Mouse (Mus musculus): ENCODE measurements around the gene Kdm7a. TPM values are rescaled to one million over a fixed set of nuclear protein-coding genes. Genes with fewer than 3 reads are reported as not detected.

Gene Kdm7a
- total RNA-seq, 2 experiments from 2014 or later: 17.4 to 17.5 TPM

DNA sequence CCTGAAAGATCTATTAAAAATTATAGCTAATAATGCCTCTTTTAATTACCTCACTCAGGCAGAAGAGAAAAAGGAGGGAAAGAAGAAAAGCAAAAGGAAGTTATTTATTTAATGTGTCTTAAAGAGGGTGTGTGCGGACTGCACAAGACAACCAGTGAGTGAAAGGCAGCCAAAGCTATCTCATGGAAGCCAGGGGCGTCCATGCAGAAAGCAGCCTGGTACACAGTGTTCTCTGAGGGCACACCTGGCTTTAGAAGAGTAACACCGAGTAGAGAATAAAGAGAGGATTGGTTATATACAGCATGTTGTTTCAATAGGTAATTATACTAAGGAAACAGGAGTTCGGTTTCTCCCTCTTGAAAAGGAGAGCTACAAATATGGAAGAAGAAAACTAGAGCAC is 1.6 kb upstream of the Kdm7a start:
- DNase-seq (ENCODE audit: low spot score in 2 of 2): no peak

DNA sequence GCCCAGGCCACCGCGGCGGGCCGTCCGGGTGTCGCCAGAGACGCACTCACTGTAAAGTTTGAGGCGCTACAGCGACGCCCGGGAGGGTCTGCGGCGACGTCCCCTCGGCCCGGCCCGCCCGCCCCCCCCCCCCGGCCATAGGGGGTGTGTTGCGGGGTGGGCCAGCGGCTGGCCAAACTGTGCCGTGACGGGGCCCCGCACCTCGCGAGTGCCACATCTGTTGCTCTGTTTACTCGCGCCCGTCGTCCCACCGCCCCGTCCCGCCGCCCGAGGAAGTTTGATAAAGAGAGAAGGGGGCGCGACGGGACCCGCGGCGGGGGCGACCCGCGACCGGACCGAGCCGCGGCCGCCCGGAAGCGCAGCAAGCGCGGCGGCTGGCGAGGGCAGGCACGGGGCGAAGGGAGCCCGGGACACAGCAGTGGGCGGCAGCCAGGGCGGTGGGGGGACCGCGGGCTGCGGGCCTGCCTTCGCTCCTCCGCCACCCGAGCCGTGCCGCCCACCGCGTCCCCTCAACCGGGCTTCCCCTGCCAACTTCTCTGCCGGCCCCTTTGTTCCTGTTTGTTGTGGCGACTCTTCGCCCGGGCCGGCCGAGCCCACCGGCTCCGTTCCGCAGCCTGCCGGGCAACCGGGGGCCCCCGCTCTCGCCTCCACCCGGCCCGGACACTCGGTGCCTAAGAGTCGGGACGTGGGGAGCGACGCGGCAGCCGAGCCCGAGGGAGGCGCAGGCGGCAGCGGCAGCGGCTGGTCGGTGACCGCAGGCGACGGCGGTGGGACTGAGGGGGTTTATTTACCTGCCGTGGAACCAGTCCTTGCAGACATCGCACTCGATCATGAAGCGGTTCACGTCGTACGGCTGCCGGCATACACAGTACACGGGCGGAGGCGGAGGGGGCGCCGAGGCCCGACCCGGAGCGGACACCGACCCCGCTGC is 674 bp downstream of the Kdm7a start:
- peak in 1 of 2 experiments; percentile 57 for DNase-seq (ENCODE audit: low spot score in 2 of 2)

DNA sequence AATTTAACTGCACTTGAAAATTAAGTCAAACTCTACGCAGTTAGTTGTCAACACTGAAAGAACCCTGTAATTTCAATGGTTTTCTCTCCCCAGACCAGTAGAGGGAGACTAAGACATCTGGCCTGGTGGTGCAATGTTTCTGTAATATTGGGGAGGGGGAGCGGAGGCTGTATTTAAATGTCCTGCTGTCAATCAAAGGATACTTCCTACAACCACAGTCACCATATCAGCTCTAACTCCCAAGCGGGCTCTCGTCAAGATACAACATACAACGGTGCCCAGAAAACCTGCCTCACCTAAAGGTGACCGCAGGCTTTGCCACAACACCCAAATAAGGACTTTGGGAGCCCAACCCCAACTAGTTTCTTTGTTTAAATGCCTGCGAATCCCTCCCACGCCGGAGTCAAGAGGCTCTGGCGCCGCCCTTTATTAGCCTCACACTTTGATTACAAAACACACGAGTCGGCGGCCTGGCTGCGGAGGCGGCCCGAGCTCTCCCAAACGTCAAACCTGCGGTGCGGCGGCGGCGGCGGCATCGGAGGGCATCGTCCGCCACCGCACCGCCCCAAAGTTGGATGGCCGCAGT is 1.4 kb downstream of the Kdm7a start:
- DNase-seq (ENCODE audit: low spot score in 2 of 2): peak; percentile 41 to 60

DNA sequence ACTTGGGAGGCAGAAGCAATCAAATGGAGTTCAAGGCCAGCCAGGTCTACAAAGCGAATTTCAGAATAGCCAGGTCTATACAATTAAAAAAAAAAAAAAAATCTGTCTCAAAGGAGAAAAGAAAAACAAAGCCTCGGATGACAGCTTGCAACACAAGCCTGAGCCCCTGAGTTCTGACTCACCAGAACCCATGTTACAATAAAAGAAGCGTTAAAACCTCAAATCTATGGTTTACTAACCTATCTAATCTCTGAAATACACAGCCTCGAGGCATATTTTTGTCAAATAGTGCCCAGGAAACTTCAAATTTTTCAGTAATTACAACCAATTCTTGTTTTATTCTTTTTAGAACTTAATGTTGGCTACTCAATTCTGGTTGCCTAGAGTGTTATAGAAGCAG is 2.1 kb downstream of the Kdm7a start:
- no peak for DNase-seq (ENCODE audit: low spot score in 2 of 2)

DNA sequence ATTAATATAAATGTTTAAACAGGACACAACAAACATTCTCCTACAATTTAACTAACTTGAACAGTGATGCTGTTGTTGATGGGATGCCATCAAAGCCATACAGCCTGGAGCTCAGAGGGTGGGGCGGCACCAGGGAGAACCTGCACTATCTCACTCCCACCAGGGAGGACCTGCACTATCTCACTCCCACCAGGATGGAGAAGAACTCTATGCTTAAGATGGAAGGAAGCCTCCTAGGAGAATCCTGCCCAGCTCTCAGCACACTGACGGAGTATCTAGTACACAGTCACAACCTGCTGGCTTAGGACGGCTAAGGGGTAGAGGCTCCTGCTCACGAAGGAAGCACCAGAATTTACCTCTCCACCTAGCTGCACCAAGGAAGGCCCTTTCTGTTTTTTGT is 3.4 kb downstream of the Kdm7a start:
- no peak for DNase-seq (ENCODE audit: low spot score in 2 of 2)

DNA sequence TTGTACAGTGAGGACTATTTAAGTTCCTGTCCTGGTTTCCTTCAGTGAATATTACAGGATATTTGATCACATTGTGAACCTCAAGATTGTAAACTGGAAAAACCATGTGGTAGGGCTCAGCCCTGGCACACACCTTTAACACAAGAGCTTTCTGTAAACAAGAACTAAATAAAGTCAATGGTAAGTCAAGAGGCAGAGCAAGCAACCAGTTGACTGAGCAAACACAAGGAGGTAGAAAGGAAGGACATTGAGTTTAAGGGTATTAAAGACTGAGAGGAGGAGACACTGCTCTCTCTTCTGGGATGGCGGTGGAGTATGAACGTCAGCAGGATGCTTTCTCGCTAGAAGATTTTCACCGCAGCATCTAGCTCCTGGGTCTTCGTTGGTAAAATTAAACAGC is 13.6 kb downstream of the Kdm7a start:
- no peak for DNase-seq (ENCODE audit: low spot score in 2 of 2)

DNA sequence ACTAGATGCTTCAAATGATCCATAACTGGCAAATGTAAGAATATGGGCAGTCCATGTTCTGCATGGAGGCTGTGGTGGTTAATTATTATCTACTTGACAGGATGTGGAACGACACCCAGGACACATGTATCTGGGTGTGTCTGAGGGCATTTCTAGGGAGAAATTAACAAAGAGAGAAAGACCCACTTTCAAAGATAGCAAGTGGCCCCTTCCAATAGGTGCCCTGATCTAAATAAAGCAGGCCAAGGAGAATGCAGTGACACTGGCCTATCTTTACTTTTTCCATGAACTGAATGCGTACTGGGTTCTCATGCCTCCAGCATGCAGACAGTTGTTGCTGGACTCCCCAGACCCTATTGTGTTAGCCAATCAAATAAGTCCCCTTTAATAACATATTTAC is 15.1 kb downstream of the Kdm7a start:
- DNase-seq (ENCODE audit: low spot score in 2 of 2): no peak

DNA sequence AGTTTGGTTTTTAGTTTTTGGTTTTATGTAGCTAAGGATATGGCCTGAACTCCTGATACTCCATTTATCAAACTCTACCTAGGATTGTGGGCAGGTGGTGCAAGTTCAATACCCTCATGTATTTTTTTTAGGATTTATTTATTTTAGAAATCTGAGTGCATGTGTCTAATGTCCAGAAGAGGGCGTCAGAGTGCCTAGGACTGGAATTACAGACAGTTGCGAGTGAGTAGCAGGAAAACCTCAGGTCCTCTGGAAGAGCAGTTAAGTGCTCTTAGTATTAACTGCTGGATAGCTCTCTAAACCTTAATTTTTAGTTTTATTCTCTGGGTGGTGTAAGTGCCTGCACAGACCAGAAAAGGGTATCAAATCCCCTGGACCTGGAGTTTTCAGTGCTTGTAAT is 19.4 kb downstream of the Kdm7a start:
- no peak for DNase-seq (ENCODE audit: low spot score in 2 of 2)

DNA sequence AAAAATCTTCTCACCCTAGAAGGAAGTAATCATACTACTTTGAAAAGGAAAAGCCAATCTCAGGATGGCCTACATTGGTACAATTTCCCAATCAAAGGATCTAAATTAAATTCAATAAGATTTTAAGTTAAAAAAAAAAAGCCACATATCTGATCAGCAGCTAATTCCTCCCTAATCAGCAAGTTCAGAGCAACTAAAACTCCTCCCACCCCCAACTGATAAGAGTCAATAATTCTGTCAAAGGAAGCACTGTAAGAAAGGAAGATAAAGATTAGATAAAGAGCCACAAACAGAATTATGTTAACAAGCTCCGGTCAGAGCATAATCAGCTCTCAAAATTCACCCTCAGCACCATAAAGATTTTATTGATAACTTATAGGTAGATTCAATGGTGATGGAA is 37.5 kb downstream of the Kdm7a start:
- no peak for DNase-seq (ENCODE audit: low spot score in 2 of 2)

DNA sequence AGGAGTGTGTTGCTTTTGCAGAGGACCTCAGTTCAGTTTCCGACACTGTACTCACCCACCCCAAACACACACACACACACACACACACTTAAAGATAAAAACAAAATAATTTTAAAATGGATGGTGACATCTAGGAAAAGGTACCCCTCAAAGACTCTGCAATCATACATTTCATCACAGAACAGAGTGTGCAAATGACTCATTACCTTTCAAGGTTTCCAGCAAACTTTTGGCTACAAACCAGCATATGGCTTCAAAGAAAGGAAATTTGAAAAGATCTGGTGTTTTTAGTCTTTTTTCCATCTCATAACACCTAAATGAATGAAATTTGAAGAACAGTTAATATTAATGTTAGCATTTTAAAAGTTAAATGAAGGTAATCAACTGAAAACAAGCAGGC is 41.7 kb downstream of the Kdm7a start:
- DNase-seq (ENCODE audit: low spot score in 2 of 2): no peak

DNA sequence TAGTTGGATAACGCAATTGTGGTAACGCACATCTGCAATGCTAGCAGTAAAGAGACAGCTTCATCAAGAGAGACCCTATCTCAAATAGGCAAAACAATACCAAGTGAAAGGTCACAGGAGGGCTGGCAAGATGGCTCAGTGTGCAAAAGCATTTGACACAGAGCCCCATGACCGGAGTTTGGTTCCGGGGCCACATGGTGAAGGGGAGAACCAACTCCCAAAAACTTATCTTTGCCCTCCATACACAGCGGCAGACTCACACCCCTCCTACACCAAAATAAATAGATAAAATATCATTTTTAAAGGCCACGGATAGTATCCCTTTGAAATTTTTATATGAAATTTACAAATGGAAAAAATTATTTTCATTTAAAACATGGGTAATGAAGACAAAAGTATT is 44.6 kb downstream of the Kdm7a start:
- DNase-seq (ENCODE audit: low spot score in 2 of 2): no peak

DNA sequence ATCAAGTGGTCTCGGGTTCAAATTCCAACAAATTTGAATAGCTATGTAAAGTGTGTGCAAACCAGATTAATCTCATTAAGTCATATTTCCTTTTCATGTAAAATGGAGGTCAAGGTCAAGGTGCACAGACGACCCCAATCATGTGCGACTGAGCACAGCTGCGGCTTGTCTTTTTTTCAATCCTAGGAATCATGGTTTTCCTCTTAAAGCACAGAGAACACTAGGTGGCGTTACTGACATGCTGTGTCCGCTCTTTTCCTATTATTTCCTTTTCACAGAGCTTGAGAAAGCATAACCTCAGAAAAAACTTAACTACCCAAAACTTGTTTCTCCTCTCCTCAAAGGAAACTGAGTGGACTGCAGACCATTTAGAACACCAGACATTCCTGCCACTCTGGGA is 60.5 kb downstream of the Kdm7a start:
- no peak for DNase-seq (ENCODE audit: low spot score in 2 of 2)

DNA sequence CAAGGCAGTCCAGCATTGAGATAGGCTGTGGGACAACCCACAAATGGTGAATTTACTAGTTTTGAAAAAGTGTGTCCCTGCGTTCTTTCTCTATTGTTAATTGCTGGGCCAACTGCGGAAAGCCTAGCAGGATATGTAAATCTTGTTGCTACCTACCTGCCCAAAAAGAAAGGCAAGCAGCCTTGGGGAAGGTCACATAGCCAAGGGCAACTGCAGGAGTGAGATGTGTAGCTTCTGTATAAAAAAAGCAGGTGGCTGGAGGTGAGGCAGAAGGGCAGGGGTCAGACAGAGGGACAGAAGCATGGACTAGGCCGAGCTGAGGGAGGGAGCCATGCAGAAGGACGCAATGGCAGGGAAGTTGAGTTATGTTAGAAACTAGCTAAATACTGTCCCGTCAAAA is 74.0 kb downstream of the Kdm7a start:
- no peak for DNase-seq (ENCODE audit: low spot score in 2 of 2)

DNA sequence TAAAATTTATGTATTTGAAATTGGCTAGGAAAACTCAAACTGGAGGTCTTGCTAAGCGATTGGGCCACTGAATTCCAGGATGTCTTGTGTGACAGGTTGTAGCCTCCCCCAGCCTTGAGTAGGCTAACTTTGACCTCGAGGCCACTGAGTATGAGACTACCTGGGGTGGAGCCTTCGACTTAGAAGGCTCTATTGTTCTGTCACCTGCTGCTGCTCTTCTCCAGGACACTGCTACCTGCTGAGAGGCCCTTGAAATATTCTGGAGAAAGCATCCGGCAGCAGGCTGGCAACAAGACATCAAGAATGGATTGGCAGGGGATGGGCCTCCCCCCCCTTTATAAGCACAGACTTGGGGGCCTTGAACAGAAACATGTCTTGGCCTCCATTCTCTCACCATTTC is 75.1 kb downstream of the Kdm7a start:
- no peak for DNase-seq (ENCODE audit: low spot score in 2 of 2)

DNA sequence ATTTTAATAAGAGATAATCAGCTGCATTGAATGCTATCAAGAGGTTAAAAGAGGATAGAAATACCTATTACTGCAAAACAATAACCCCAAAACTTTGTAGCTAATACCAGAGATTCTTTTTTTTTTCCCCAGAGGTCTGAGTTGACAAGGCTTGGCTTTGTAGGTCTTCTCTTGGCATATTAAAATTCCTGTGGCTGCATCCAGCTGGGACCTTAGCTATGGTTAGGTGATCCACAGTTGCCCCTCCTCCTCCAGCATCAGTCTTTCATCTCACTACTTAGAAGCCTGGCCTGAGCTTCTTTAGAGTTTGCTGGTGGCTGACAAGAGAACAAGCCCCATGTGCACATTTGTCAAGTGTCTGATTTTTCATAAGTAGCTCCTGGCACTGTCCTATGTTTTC is 81.9 kb downstream of the Kdm7a start:
- DNase-seq (ENCODE audit: low spot score in 2 of 2): no peak

DNA sequence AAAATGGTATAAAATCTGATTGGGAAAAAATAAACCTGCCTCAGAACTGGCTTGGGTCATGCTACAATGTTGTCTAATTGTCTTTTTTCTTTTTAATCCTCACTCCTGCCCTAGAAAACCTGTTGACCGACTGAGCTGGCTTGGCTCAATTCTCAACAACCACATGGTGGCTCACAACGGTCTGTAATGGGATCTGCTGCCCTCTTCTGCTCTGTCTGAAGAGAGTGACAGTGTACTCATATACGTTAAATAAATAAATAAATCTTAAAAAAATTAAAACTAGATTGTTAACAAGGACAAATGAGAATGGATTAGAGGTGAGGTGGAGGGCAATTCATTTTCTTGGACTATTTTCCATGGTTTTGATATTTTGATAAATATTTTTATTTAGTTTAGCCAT is 85.9 kb downstream of the Kdm7a start:
- no peak for DNase-seq (ENCODE audit: low spot score in 2 of 2)

DNA sequence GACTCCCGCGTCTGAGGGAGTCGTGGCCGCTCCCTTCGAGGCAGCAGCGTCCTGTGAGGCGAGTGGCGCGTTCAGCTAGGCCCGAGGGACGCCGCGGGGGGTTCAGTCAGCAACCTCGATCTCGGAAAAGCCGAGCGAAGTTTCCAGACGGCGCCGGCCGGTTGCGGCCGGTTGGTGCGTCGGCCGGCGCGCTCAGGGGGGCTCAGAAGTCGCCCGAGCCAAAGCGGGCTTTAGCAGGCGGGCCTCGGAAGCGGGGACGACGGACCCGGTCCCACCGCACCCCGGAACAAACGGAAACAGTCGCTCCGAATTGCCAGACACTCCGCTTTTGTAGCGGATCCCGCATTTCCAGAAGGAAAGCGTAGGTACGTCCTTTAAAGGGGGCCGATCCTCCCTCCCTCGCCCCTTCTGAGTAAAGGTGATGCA is 88.1 kb downstream of the Kdm7a start:
- peak in 1 of 2 experiments; percentile 41 for DNase-seq (ENCODE audit: low spot score in 2 of 2)

DNA sequence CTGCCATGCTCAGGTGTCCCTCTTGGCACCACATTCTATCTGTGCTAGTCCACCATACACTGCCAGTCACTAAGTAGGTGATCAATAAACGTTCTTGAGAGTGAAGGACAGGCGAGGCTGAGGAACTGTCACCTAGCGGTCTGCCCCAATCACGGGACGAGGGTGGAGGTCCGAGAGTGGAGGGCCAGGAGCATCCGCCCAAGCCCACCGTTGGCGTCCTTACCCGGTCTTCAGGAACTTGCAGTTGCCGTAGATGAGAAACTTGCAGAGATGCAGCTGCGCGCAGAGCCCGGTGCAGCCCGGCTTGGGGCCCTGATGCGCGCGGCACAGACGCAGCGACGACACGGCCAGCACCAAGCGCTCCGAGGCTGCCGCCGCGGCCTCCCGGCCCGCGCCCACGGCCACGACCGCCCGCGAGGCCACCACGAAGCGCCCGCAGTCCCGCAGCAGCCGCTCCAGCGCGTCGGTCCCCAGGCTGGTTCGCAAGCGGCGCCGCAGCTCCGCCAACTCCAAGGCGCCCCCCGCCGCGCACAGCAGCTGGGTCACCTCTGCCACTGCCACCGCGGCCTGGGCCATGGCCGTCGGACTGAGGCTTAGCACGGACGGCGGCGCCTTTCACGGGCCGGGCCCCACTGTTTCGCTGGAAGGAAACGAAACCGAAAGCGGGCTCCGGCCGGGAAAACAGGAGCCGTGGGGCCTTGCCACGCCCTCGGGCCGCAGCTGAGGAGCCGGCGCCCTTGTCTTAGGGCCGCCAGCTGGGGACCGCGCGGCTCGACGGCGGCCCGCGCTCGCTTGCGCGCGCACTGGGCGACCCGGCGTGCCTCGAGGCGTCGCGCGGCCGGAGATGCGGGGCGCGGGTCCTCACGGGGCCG is 88.8 kb downstream of the Kdm7a start, which contains the start of gene Parp12:
TSS of gene Parp12 (minus strand) at position 766 of the 872 bp plus-strand sequence.
- peak; percentile 60 to 69 for DNase-seq (ENCODE audit: low spot score in 2 of 2)

DNA sequence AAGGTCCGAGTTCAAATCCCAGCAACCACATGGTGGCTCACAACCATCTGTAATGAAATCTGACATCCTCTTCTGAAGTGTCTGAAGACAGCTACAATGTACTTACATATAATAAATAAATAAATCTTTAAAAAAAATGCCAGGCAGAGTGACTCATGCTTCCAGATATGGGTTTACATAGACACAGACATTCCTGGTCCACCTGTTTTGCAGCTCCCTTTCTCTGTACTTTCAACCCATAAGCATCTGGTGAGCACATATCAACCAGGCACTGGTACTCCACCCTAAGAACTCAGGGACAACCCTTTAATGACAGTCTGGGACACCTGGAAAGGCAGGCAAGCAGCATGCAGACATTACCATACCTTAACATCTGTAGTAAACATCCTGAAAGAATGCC is 91.2 kb downstream of the Kdm7a start:
- no peak for DNase-seq (ENCODE audit: low spot score in 2 of 2)

DNA sequence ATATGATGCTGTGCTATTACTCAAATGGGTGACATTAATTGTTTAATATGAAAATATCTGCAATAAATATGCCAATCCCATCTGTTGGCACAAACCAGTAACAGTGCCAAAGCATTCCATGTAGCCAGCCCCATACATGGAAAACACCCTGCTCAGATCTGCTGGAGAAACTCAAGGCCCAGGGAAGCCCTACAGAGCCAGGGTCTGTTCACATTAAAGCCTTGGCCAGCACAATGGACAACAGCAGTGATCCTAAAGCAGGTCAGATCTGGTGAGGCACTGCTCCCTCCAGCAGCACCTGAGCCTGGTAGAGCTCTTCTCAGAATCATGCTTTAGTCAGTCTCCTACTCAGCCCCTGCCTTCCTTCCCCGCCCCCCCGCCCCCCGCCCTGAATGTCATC is 93.4 kb downstream of the Kdm7a start:
- no peak for DNase-seq (ENCODE audit: low spot score in 2 of 2)

DNA sequence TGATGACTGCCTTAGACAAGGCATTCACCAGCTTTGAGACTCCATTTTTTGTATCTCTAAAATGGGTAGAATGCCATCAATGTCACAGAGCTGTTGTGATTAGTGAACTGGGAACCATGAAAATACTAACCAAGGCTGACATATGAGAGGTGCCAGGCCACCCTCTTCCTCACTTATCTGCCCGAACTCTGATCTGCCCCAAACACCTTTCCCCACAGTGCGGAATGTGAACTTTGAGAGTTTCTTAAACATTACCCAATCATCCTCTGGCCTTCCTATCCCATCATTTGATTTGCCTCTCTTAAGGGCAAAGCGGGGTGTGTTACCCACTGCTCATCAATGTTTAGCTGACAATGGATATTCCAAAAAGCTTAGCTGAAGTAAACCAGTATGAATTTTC is 93.9 kb downstream of the Kdm7a start:
- no peak for DNase-seq (ENCODE audit: low spot score in 2 of 2)

DNA sequence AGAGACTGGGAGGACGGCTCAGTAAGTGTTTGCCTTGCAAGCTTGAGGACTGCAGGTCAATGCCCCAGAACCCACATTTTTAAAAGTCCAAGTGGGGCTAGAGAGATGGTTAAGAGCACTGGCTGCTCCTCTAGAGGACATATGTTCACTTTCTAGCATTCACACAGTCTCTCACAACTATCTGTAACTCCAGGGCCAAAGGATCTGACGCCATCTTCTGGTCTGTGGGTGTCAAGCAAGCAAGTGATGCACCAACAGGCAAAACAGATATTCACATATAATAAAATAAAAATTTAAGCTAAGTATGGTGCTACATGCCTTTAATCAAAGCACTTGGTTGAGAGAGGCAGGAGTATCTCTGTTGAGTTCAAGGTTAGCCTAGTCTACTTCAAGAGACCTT is 99.8 kb downstream of the Kdm7a start:
- no peak for DNase-seq (ENCODE audit: low spot score in 2 of 2)

Measured in layer of hippocampus, postnatal 10 days (tissue).